Mouse (Mus musculus) limb, embryonic 10.5 days (tissue): Measurements from ENCODE around the gene Hsp90aa1. TPM values are rescaled to one million over a fixed set of nuclear protein-coding genes. Genes with fewer than 3 reads are reported as not detected.

Experiments
- DNase-seq: peaks from one replicate; pipeline ENCODE4 v3.0.0-alpha.2; 2017; ENCODE audit warnings: low spot score
- H3K27ac ChIP-seq: fragments of 300-500 bp; sonication (generic); 2 replicates; pipeline ENCODE4 v1.5.1; 2016; ENCODE audit warnings: mild to moderate bottlenecking
- H3K27me3 ChIP-seq: fragments of 300-500 bp; sonication (generic); 2 replicates; pipeline ENCODE4 v1.6.1; 2016; ENCODE audit warnings: low read depth, mild to moderate bottlenecking; ENCODE audit not compliant: poor library complexity, severe bottlenecking
- H3K36me3 ChIP-seq: fragments of 300-500 bp; sonication (generic); 2 replicates; pipeline ENCODE4 v1.6.1; 2016; ENCODE audit warnings: mild to moderate bottlenecking, moderate library complexity
- H3K4me1 ChIP-seq: fragments of 300-500 bp; sonication (generic); 2 replicates; pipeline ENCODE4 v1.6.1; 2016
- H3K4me3 ChIP-seq: fragments of 300-500 bp; sonication (generic); 2 replicates; pipeline ENCODE4 v1.5.1; 2016; ENCODE audit warnings: mild to moderate bottlenecking, moderate library complexity
- H3K9me3 ChIP-seq: fragments of 300-500 bp; sonication (generic); replicated peaks from 2 replicates; pipeline ENCODE4 v1.6.1; 2016; ENCODE audit warnings: mild to moderate bottlenecking
- WGBS: fragments of 180-500 bp; shearing (Covaris S2); methylation state at CpG from one replicate; pipeline ENCODE4 v1.1.7; 2016; 5-methylcytosine and 5-hydroxymethylcytosine counted together
- microRNA-seq: library from miRNA; unstranded; fragments of <30 nt; microRNA quantifications from one replicate; pipeline ENCODE4, GENCODE M21; 2017
- polyA plus RNA-seq: library from polyadenylated mRNA; unstranded; fragments of >200 nt; fragmentation: Nextera tagmentation; extraction: Ambion mirVana; gene quantifications from 2 replicates; pipeline ENCODE4 v1.2.1, GENCODE M21; 2016

The Hsp90aa1 gene
- polyA plus RNA-seq, 1 experiment from 2014 or later: 1,005 TPM

- no peaks in the 10 kb centered on the region for H3K27me3 ChIP-seq
- H3K36me3 ChIP-seq: peaks cover 84% of the 10 kb centered on the region
- no peak overlapping the region for H3K27ac ChIP-seq
- WGBS: 94% methylated on average over 13 of the region's 13 CpGs
- H3K4me1 ChIP-seq: no peaks in the 10 kb centered on the region
- DNase-seq: no peak
- no peak overlapping the region for H3K4me3 ChIP-seq
- H3K9me3 ChIP-seq: no peaks in the 10 kb centered on the region
These were observed 35.0 kb downstream of the Hsp90aa1 start for GRCm38 (mm10) chr12:110667466-110668077.

- Histone ChIP-seq H3K4me3 (no peak overlapping the region), H3K36me3 (peaks cover 100% of the 10 kb centered on the region), H3K9me3 (no peaks in the 10 kb centered on the region), H3K4me1 (no peaks in the 10 kb centered on the region), H3K27me3 (no peaks in the 10 kb centered on the region), H3K27ac (no peak overlapping the region)
- DNase-seq: no peak
- WGBS: 94% methylated on average over 14 of the region's 14 CpGs
These were observed 40.8 kb downstream of the Hsp90aa1 start for GRCm38 (mm10) chr12:110661746-110662145.

DNA sequence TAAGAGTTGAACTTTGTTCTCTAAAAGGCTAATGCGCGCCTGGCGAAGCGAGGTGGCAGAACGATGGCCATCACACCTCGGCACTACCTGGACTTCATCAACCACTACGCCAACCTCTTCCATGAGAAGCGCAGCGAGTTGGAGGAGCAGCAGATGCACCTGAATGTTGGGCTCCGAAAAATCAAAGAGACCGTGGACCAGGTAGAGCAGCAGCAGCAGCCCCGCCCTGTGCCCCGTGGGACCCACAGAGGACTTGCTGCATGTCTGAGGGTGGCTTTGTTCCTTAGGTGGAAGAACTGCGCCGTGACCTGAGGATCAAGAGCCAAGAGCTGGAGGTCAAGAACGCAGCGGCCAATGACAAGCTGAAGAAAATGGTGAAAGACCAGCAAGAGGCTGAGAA lies 51.1 kb downstream of the Hsp90aa1 start:
- no peak overlapping the region for H3K4me3 ChIP-seq
- H3K36me3 ChIP-seq: peaks cover 99% of the 10 kb centered on the region
- no peak overlapping the region for H3K27ac ChIP-seq
- WGBS: 97% methylated on average over 17 of the region's 17 CpGs
- H3K9me3 ChIP-seq: no peaks in the 10 kb centered on the region
- H3K4me1 ChIP-seq: no peaks in the 10 kb centered on the region
- no peaks in the 10 kb centered on the region for H3K27me3 ChIP-seq
- no peak for DNase-seq

- WGBS: 79% methylated on average over 8 of the region's 8 CpGs
- Histone ChIP-seq H3K4me3 (no peak overlapping the region), H3K27me3 (no peaks in the 10 kb centered on the region), H3K27ac (no peak overlapping the region), H3K4me1 (no peaks in the 10 kb centered on the region), H3K9me3 (no peaks in the 10 kb centered on the region), H3K36me3 (peaks cover 99% of the 10 kb centered on the region)
- DNase-seq: no peak
These were observed 52.3 kb downstream of the Hsp90aa1 start for GRCm38 (mm10) chr12:110650241-110650641.

Small RNAs within 50 kb of the gene (microRNA-seq; reads per million reads assigned to microRNA genes)
- gene Gm27299: not detected

Other genes starting within 250 kb of the Hsp90aa1 start
- 63.3 and 67.9 TPM in 2 replicates for gene Dync1h1, start 101.3 kb downstream of the Hsp90aa1 start, polyA plus RNA-seq
- not detected in 2 replicates for gene 1700001K19Rik, start 20.1 kb downstream of the Hsp90aa1 start, polyA plus RNA-seq
- 24.8 and 27.0 TPM in 2 replicates for gene Wdr20, start 35.2 kb upstream of the Hsp90aa1 start, polyA plus RNA-seq
- gene Mok, start 138.2 kb upstream of the Hsp90aa1 start, polyA plus RNA-seq: 6.0 and 6.5 TPM in 2 replicates
- 3.9 and 6.2 TPM in 2 replicates for gene Zfp839, start 147.5 kb upstream of the Hsp90aa1 start, polyA plus RNA-seq
- 88.4 and 114 TPM in 2 replicates for gene Cinp, start 186.4 kb upstream of the Hsp90aa1 start, polyA plus RNA-seq
- gene Tecpr2, start 186.5 kb upstream of the Hsp90aa1 start, polyA plus RNA-seq: 6.0 and 6.7 TPM in 2 replicates